Mouse (Mus musculus): ENCODE data around the gene Tprn.
A peak's percentile ranks its signal among the peaks of the same experiment; 100 is the strongest.
"Not testable (repeated sequence)": the region's sequence is repeated elsewhere in the genome, so short reads cannot be mapped to it uniquely, and the experiment has no call there.

Gene Tprn

GRCm38 (mm10) chr2:25236614-25237013 is 25.8 kb upstream of the Tprn start, which contains the start of gene Rnf224:
Gene Rnf224, minus strand, starts transcription at chr2:25236787.
- DNase-seq (ENCODE audit: inconsistent age in 2 of 2, low spot score in 1 of 2): no peak

GRCm38 (mm10) chr2:25237522-25237921 is 24.9 kb upstream of the Tprn start:
- no peak for DNase-seq (ENCODE audit: inconsistent age in 2 of 2, low spot score in 1 of 2)

GRCm38 (mm10) chr2:25238106-25238505 is 24.3 kb upstream of the Tprn start:
- DNase-seq (ENCODE audit: inconsistent age in 2 of 2, low spot score in 1 of 2): no peak

- DNase-seq (ENCODE audit: inconsistent age in 2 of 2, low spot score in 1 of 2): peak in 1 of 2 experiments; percentile 53
These were observed 22.7 kb upstream of the Tprn start for GRCm38 (mm10) chr2:25239766-25240165.

GRCm38 (mm10) chr2:25240310-25240709 is 22.1 kb upstream of the Tprn start:
- peak in 1 of 2 experiments; percentile 25 for DNase-seq (ENCODE audit: inconsistent age in 2 of 2, low spot score in 1 of 2)

- peak; percentile 80 to 91 for DNase-seq (ENCODE audit: inconsistent age in 2 of 2, low spot score in 1 of 2)
These were observed 21.5 kb upstream of the Tprn start for GRCm38 (mm10) chr2:25240723-25241437.

GRCm38 (mm10) chr2:25241438-25241775 is 21.0 kb upstream of the Tprn start:
- peak in 1 of 2 experiments; percentile 47 for DNase-seq (ENCODE audit: inconsistent age in 2 of 2, low spot score in 1 of 2)

GRCm38 (mm10) chr2:25242101-25242506 is 20.3 kb upstream of the Tprn start, which contains the start of the genes Rnf208 and Cysrt1:
Gene Rnf208, plus strand, starts transcription at chr2:25242255.
Gene Cysrt1, minus strand, starts transcription at chr2:25242452.
- DNase-seq (ENCODE audit: inconsistent age in 2 of 2, low spot score in 1 of 2): peak in 1 of 2 experiments; percentile 46

GRCm38 (mm10) chr2:25243342-25243741 is 19.1 kb upstream of the Tprn start:
- DNase-seq (ENCODE audit: inconsistent age in 2 of 2, low spot score in 1 of 2): no peak

- peak in 1 of 2 experiments; percentile 25 for DNase-seq (ENCODE audit: inconsistent age in 2 of 2, low spot score in 1 of 2)
These were observed 18.3 kb upstream of the Tprn start for GRCm38 (mm10) chr2:25244144-25244543.

GRCm38 (mm10) chr2:25246183-25247072 is 16.0 kb upstream of the Tprn start, which contains the start of gene AL732309.1:
Gene AL732309.1, minus strand, starts transcription at chr2:25246863.
- DNase-seq (ENCODE audit: inconsistent age in 2 of 2, low spot score in 1 of 2): no peak

GRCm38 (mm10) chr2:25252331-25252730 is 10.1 kb upstream of the Tprn start:
- peak in 1 of 2 experiments; percentile 52 for DNase-seq (ENCODE audit: inconsistent age in 2 of 2, low spot score in 1 of 2)

GRCm38 (mm10) chr2:25255284-25255779 is 7.1 kb upstream of the Tprn start, which contains the start of gene Tmem203:
Gene Tmem203, plus strand, starts transcription at chr2:25255439.
- peak; percentile 89 to 95 for DNase-seq (ENCODE audit: inconsistent age in 2 of 2, low spot score in 1 of 2)

- peak in 1 of 2 experiments; percentile 72 for DNase-seq (ENCODE audit: inconsistent age in 2 of 2, low spot score in 1 of 2)
These were observed 5.8 kb upstream of the Tprn start for GRCm38 (mm10) chr2:25256443-25257109.

- not testable (repeated sequence) for DNase-seq (ENCODE audit: inconsistent age in 2 of 2, low spot score in 1 of 2)
These were observed 5.2 kb upstream of the Tprn start for GRCm38 (mm10) chr2:25257250-25257649.

GRCm38 (mm10) chr2:25258887-25259286 is 3.5 kb upstream of the Tprn start:
- no peak for DNase-seq (ENCODE audit: inconsistent age in 2 of 2, low spot score in 1 of 2)

- DNase-seq (ENCODE audit: inconsistent age in 2 of 2, low spot score in 1 of 2): no peak
These were observed 548 bp upstream of the Tprn start for GRCm38 (mm10) chr2:25261870-25262269.

- DNase-seq (ENCODE audit: inconsistent age in 2 of 2, low spot score in 1 of 2): no peak
These were observed 591 bp downstream of the Tprn start for GRCm38 (mm10) chr2:25262795-25263622.

GRCm38 (mm10) chr2:25263623-25264285 is 1.3 kb downstream of the Tprn start:
- no peak for DNase-seq (ENCODE audit: inconsistent age in 2 of 2, low spot score in 1 of 2)

- DNase-seq (ENCODE audit: inconsistent age in 2 of 2, low spot score in 1 of 2): no peak
These were observed 1.9 kb downstream of the Tprn start for GRCm38 (mm10) chr2:25264286-25264660.
